Mouse (Mus musculus) CD4-positive, CD25-positive, alpha-beta regulatory T cell, adult 9 weeks (primary cell): Measurements from ENCODE around the gene Mum1. TPM values are rescaled to one million over a fixed set of nuclear protein-coding genes. Genes with fewer than 3 reads are reported as not detected.

Experiments
- polyA plus RNA-seq: library from polyadenylated mRNA; unstranded; fragments of 100-300 nt; shearing (Covaris generic); gene quantifications from one replicate; pipeline ENCODE4 v1.2.1, GENCODE M21; 2017

Gene Mum1
- 130 TPM for polyA plus RNA-seq

GRCm38 (mm10) chr10:80226416-80227165, at the start of gene Mum1:
Gene Mum1, plus strand, starts transcription at chr10:80226434.

GRCm38 (mm10) chr10:80179068-80180051, 46.9 kb upstream of the Mum1 start, which contains the start of gene Efna2:
Gene Efna2, plus strand, starts transcription at chr10:80179482.

GRCm38 (mm10) chr10:80248971-80249640, 22.9 kb downstream of the Mum1 start, which contains the start of gene Ndufs7:
Gene Ndufs7, plus strand, starts transcription at chr10:80249121.

GRCm38 (mm10) chr10:80260642-80261584, 34.7 kb downstream of the Mum1 start, which contains the start of the genes Gamt and Dazap1:
Gene Gamt, minus strand, starts transcription at chr10:80261012.
Gene Dazap1, plus strand, starts transcription at chr10:80261486.

GRCm38 (mm10) chr10:80292251-80293146, 66.3 kb downstream of the Mum1 start, which contains the start of gene Rps15:
Gene Rps15, plus strand, starts transcription at chr10:80292453.

Other genes with a start within 250 kb of the Mum1 start
- gene Tmem259, start 242.1 kb upstream of the Mum1 start, polyA plus RNA-seq: 3.8 TPM
- 1,134 TPM for gene Cnn2, start 237.8 kb upstream of the Mum1 start, polyA plus RNA-seq
- gene Abca7, start 229.9 kb upstream of the Mum1 start, polyA plus RNA-seq: 62.4 TPM
- 911 TPM for gene Arhgap45, start 209.8 kb upstream of the Mum1 start, polyA plus RNA-seq
- 250 TPM for gene Polr2e, start 186.6 kb upstream of the Mum1 start, polyA plus RNA-seq
- 504 TPM for gene Gpx4, start 179.3 kb upstream of the Mum1 start, polyA plus RNA-seq
- 71.4 TPM for gene Sbno2, start 120.9 kb upstream of the Mum1 start, polyA plus RNA-seq
- gene Stk11, start 110.6 kb upstream of the Mum1 start, polyA plus RNA-seq: 10.0 TPM
- gene Atp5d, start 87.8 kb upstream of the Mum1 start, polyA plus RNA-seq: 362 TPM
- gene Cbarp, start 85.6 kb upstream of the Mum1 start, polyA plus RNA-seq: 2.3 TPM
- gene Midn, start 78.2 kb upstream of the Mum1 start, polyA plus RNA-seq: 1.5 TPM
- 293 TPM for gene Cirbp, start 60.4 kb upstream of the Mum1 start, polyA plus RNA-seq
- gene 1600002K03Rik, start 53.5 kb upstream of the Mum1 start, polyA plus RNA-seq: 32.8 TPM
- 0.38 TPM for gene Efna2, start 47.0 kb upstream of the Mum1 start, polyA plus RNA-seq
- gene Ndufs7, start 22.7 kb downstream of the Mum1 start, polyA plus RNA-seq: 347 TPM
- gene Gamt, start 34.6 kb downstream of the Mum1 start, polyA plus RNA-seq: 1.8 TPM
- gene Dazap1, start 35.1 kb downstream of the Mum1 start, polyA plus RNA-seq: 40.9 TPM
- 1,130 TPM for gene Rps15, start 66.0 kb downstream of the Mum1 start, polyA plus RNA-seq
- gene Apc2, start 69.5 kb downstream of the Mum1 start, polyA plus RNA-seq: 0.33 TPM
- 91.4 TPM for gene 2310011J03Rik, start 94.1 kb downstream of the Mum1 start, polyA plus RNA-seq
- 26.0 TPM for gene Pcsk4, start 103.1 kb downstream of the Mum1 start, polyA plus RNA-seq
- not detected for gene Reep6, start 103.5 kb downstream of the Mum1 start, polyA plus RNA-seq
- not detected for gene Adamtsl5, start 122.0 kb downstream of the Mum1 start, polyA plus RNA-seq
- not detected for gene Plk5, start 130.0 kb downstream of the Mum1 start, polyA plus RNA-seq
- 0.21 TPM for gene Mex3d, start 161.2 kb downstream of the Mum1 start, polyA plus RNA-seq
- 25.0 TPM for gene Mbd3, start 173.1 kb downstream of the Mum1 start, polyA plus RNA-seq
- gene Uqcr11, start 180.4 kb downstream of the Mum1 start, polyA plus RNA-seq: 318 TPM
- gene Tcf3, start 207.2 kb downstream of the Mum1 start, polyA plus RNA-seq: 15.8 TPM